11 mouse cellular contexts compared by ENCODE assay signal in the genomic region with DNA sequence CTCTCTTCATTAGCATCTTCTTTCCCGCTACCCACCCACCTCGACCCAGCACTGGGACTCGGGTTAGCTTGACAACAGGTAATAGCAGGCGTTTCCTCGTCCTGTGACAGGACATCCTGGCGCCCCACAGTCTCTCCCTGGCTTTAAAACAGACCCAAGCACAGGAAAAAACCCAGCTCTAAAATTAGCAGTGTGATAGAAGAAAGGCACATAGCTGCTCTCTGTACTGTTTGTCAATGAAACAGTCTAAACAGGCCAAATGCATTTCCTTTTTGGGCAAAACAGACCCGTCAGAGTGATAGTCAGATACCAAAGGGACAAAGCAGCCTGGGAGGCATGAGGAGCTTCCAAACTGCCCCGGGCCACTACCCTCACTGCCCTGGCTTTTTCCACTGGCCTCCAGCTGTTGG. TPM values are rescaled to one million over a fixed set of nuclear protein-coding genes. Genes with fewer than 3 reads are reported as not detected.
A peak's percentile ranks its signal among the peaks of the same experiment; 100 is the strongest.
DNase-seq lines count a peak whose midpoint lies in the region; ATAC-seq and TF ChIP-seq lines count a peak whose summit lies in the region.
"Had no signal": no experiment of that assay in that cellular context is flagged by ENCODE, and none has a peak within 500 bp of the region (broad histone marks: within the 10 kb centered on the region; RNA-seq: fewer than 3 reads in every experiment).

No protein-coding gene starts in this region.

- H3K4me3 ChIP-seq in gastrocnemius, adult 2 months: peak overlapping the region; percentile 57
- H3K4me3 ChIP-seq in embryonic facial prominence, embryonic 15.5 days (replicated peaks): no peak overlapping the region
- no peak overlapping the region for H3K4me3 ChIP-seq in intestine, embryonic 16.5 days (ENCODE audit: low read length)
- no peak overlapping the region for H3K4me3 ChIP-seq in lung, embryonic 15.5 days

- no peak overlapping the region for H3K4me2 ChIP-seq in embryonic facial prominence, embryonic 15.5 days (replicated peaks)
- H3K4me2 ChIP-seq in intestine, embryonic 16.5 days (ENCODE audit: low read depth, low read length): no peak overlapping the region
- H3K4me2 ChIP-seq in lung, embryonic 15.5 days: no peak overlapping the region

- no peak for TF ChIP-seq CTCF in gastrocnemius, adult 2 months (IDR thresholded peaks at IDR 0.05)

- H3K27me3 ChIP-seq in embryonic facial prominence, embryonic 15.5 days: no peaks in the 10 kb centered on the region
- no peaks in the 10 kb centered on the region for H3K27me3 ChIP-seq in intestine, embryonic 16.5 days (replicated peaks; ENCODE audit: control insufficient read depth, insufficient read depth, low read length)
- no peaks in the 10 kb centered on the region for H3K27me3 ChIP-seq in lung, embryonic 15.5 days

- no peak overlapping the region for H3K9ac ChIP-seq in embryonic facial prominence, embryonic 15.5 days
- H3K9ac ChIP-seq in intestine, embryonic 16.5 days (ENCODE audit: low read depth, low read length): no peak overlapping the region
- H3K9ac ChIP-seq in lung, embryonic 15.5 days: no peak overlapping the region

- ATAC-seq in embryonic facial prominence, embryonic 15.5 days (ENCODE audit: insufficient number of reproducible peaks, low FRiP score, low TSS enrichment, low read depth): no peak
- no peak for ATAC-seq in intestine, embryonic 16.5 days
- ATAC-seq in lung, embryonic 15.5 days (ENCODE audit: borderline replicate concordance, extremely low read depth, low FRiP score, low TSS enrichment): no peak

- peak overlapping the region; percentile 89 for H3K27ac ChIP-seq in gastrocnemius, adult 2 months
- H3K27ac ChIP-seq in embryonic facial prominence, embryonic 15.5 days (replicated peaks): peak overlapping the region; percentile 44; the same call in 1 of the 2 replicates
- peak overlapping the region; percentile 49 for H3K27ac ChIP-seq in intestine, embryonic 16.5 days (ENCODE audit: low read length)
- H3K27ac ChIP-seq in lung, embryonic 15.5 days: peak overlapping the region; percentile 66

- 66% methylated on average over 8 of the region's 8 CpGs for WGBS in embryonic facial prominence, embryonic 15.5 days
- WGBS in intestine, embryonic 16.5 days: 67% methylated on average over 8 of the region's 8 CpGs
- 55% methylated on average over 8 of the region's 8 CpGs for WGBS in lung, embryonic 15.5 days

- intact Hi-C loops in gastrocnemius, adult 2 months (cut with DNase I): loop anchor here (2.0 kb wide), 1 partner anchor 13 kb away; no protein-coding TSS in a partner anchor
- intact Hi-C loops in gastrocnemius, postnatal 14 days (cut with DNase I; ENCODE audit: low total_unique reads): no loop called here

- H3K36me3 ChIP-seq in embryonic facial prominence, embryonic 15.5 days: peaks cover 19% of the 10 kb centered on the region
- H3K36me3 ChIP-seq in intestine, embryonic 16.5 days (ENCODE audit: control insufficient read depth, insufficient read depth, low read length): no peaks in the 10 kb centered on the region
- peaks cover 38% of the 10 kb centered on the region for H3K36me3 ChIP-seq in lung, embryonic 15.5 days

- H3K4me1 ChIP-seq in embryonic facial prominence, embryonic 15.5 days: no peaks in the 10 kb centered on the region
- no peaks in the 10 kb centered on the region for H3K4me1 ChIP-seq in intestine, embryonic 16.5 days (ENCODE audit: control insufficient read depth, insufficient read depth, low read length)
- H3K4me1 ChIP-seq in lung, embryonic 15.5 days: peaks cover 23% of the 10 kb centered on the region; the same call in 1 of the 2 replicates

- DNase-seq in gastrocnemius, adult 2 months: peak; percentile 39
- no peak for DNase-seq in gastrocnemius, postnatal 14 days
- no peak for DNase-seq in right cerebral cortex, postnatal 25 days
- DNase-seq in layer of hippocampus, postnatal 36 days: no peak
- DNase-seq in layer of hippocampus, adult 9-11 months: no peak
- DNase-seq: cerebellum, postnatal 10 days; right cerebral cortex, postnatal 14 days had no signal

- no peaks in the 10 kb centered on the region for H3K9me3 ChIP-seq in embryonic facial prominence, embryonic 15.5 days (replicated peaks)
- H3K9me3 ChIP-seq in intestine, embryonic 16.5 days (ENCODE audit: control insufficient read depth, low read length): no peaks in the 10 kb centered on the region
- no peaks in the 10 kb centered on the region for H3K9me3 ChIP-seq in lung, embryonic 15.5 days

RNA-seq across cellular contexts. Expression of a gene that starts 15.9 kb away (rescaled TPM):
- total RNA-seq in gastrocnemius, adult 2 months (2021): 10 to 100 TPM in 1 of 2 experiments, 1 to 10 TPM in 1; 8.3 to 21.5 TPM
- total RNA-seq in gastrocnemius, postnatal 14 days (2021): 10 to 100 TPM; 13.9 to 16.3 TPM
- polyA plus RNA-seq in embryonic facial prominence, embryonic 15.5 days (2015; fragmentation: Nextera tagmentation; extraction: Ambion mirVana): 29.8 and 32.5 TPM in 2 replicates
- 22.2 and 25.8 TPM in 2 replicates for polyA plus RNA-seq in intestine, embryonic 16.5 days (2015; fragmentation: Nextera tagmentation; extraction: Ambion mirVana)
- 88.2 and 93.2 TPM in 2 replicates for polyA plus RNA-seq in lung, embryonic 15.5 days (2015; fragmentation: Nextera tagmentation; extraction: Ambion mirVana)
- total RNA-seq in layer of hippocampus, postnatal 36 days (2021): 1 to 10 TPM; 7.7 to 8.2 TPM

RNA-seq across cellular contexts. Expression of a gene that starts 48.3 kb away (rescaled TPM):
- 10 to 100 TPM in 1 of 2 experiments, 1 to 10 TPM in 1; 4.5 to 11.4 TPM for total RNA-seq in gastrocnemius, adult 2 months (2021)
- total RNA-seq in gastrocnemius, postnatal 14 days (2021): 1 to 10 TPM; 9.2 to 9.3 TPM
- polyA plus RNA-seq in embryonic facial prominence, embryonic 15.5 days (2015; fragmentation: Nextera tagmentation; extraction: Ambion mirVana): 42.3 and 49.2 TPM in 2 replicates
- polyA plus RNA-seq in intestine, embryonic 16.5 days (2015; fragmentation: Nextera tagmentation; extraction: Ambion mirVana): 32.1 and 32.3 TPM in 2 replicates
- 42.2 and 46.3 TPM in 2 replicates for polyA plus RNA-seq in lung, embryonic 15.5 days (2015; fragmentation: Nextera tagmentation; extraction: Ambion mirVana)
- 10 to 100 TPM; 36.6 to 37.8 TPM for total RNA-seq in layer of hippocampus, postnatal 36 days (2021)

RNA-seq across cellular contexts. Expression of a gene that starts 51.6 kb away (rescaled TPM):
- total RNA-seq in gastrocnemius, adult 2 months (2021): 1 to 10 TPM; 2.8 to 2.9 TPM
- 1 to 10 TPM; 2.9 to 4.1 TPM for total RNA-seq in gastrocnemius, postnatal 14 days (2021)
- 19.4 and 19.8 TPM in 2 replicates for polyA plus RNA-seq in embryonic facial prominence, embryonic 15.5 days (2015; fragmentation: Nextera tagmentation; extraction: Ambion mirVana)
- polyA plus RNA-seq in intestine, embryonic 16.5 days (2015; fragmentation: Nextera tagmentation; extraction: Ambion mirVana): 12.7 and 12.9 TPM in 2 replicates
- 17.0 and 18.1 TPM in 2 replicates for polyA plus RNA-seq in lung, embryonic 15.5 days (2015; fragmentation: Nextera tagmentation; extraction: Ambion mirVana)
- total RNA-seq in layer of hippocampus, postnatal 36 days (2021): 10 to 100 TPM; 23.8 to 24.0 TPM

RNA-seq across cellular contexts. Expression of a gene that starts 51.9 kb away (rescaled TPM):
- total RNA-seq in gastrocnemius, adult 2 months (2021): 1 to 10 TPM; 6.3 to 7.1 TPM
- total RNA-seq in gastrocnemius, postnatal 14 days (2021): 1 to 10 TPM; 7.1 to 7.3 TPM
- 7.2 and 7.8 TPM in 2 replicates for polyA plus RNA-seq in embryonic facial prominence, embryonic 15.5 days (2015; fragmentation: Nextera tagmentation; extraction: Ambion mirVana)
- polyA plus RNA-seq in intestine, embryonic 16.5 days (2015; fragmentation: Nextera tagmentation; extraction: Ambion mirVana): 3.1 and 3.3 TPM in 2 replicates
- polyA plus RNA-seq in lung, embryonic 15.5 days (2015; fragmentation: Nextera tagmentation; extraction: Ambion mirVana): 6.3 and 7.6 TPM in 2 replicates
- 10 to 100 TPM; 27.2 to 28.3 TPM for total RNA-seq in layer of hippocampus, postnatal 36 days (2021)

RNA-seq across cellular contexts. Expression of a gene that starts 53.1 kb away (rescaled TPM):
- 1 to 10 TPM; 2.2 to 6.1 TPM for total RNA-seq in gastrocnemius, adult 2 months (2021)
- total RNA-seq in gastrocnemius, postnatal 14 days (2021): 1 to 10 TPM; 8.4 to 9.6 TPM
- polyA plus RNA-seq in embryonic facial prominence, embryonic 15.5 days (2015; fragmentation: Nextera tagmentation; extraction: Ambion mirVana): 2.2 and 2.8 TPM in 2 replicates
- 0.20 and 0.24 TPM in 2 replicates for polyA plus RNA-seq in intestine, embryonic 16.5 days (2015; fragmentation: Nextera tagmentation; extraction: Ambion mirVana)
- polyA plus RNA-seq in lung, embryonic 15.5 days (2015; fragmentation: Nextera tagmentation; extraction: Ambion mirVana): 0.14 TPM in 1 of 2 replicates, not detected in the other
- 1 to 10 TPM; 2.3 to 2.5 TPM for total RNA-seq in layer of hippocampus, postnatal 36 days (2021)
- polyA plus RNA-seq: C2C12 had no signal

Comparison
In these comparisons a context has a peak if more than half of its experiments do, and no peak if none do; other contexts are left out.
1. RNA of a gene that starts 51.6 kb away (total RNA-seq): 23.8 to 24.0 TPM in layer of hippocampus, postnatal 36 days; 2.9 to 4.1 TPM in gastrocnemius, postnatal 14 days and 2.8 to 2.9 TPM in gastrocnemius, adult 2 months; every median in the first group is over 4 times any median in the second.
2. Peak in every context shown above with its lines, with median percentiles within 50 percentile points of each other: H3K27ac ChIP-seq.